Mouse (Mus musculus) hindbrain, embryonic 11.5 days (tissue): ENCODE results near the gene Zswim1. TPM values are rescaled to one million over a fixed set of nuclear protein-coding genes. Genes with fewer than 3 reads are reported as not detected.
"Not testable (repeated sequence)": the region's sequence is repeated elsewhere in the genome, so short reads cannot be mapped to it uniquely, and the experiment has no call there.

ENCODE experiments used
- ATAC-seq: fragments of 200-750 bp; cut with Nextera tagmentation; 2 replicates; pipeline ENCODE4 v1.8.0; 2017; ENCODE audit warnings: mild to moderate bottlenecking, moderate TSS enrichment, moderate library complexity; ENCODE audit not compliant: low FRiP score
- DNase-seq: peaks from one replicate; pipeline ENCODE4 v3.0.0-alpha.2; 2015; ENCODE audit warnings: low spot score
- H3K27ac ChIP-seq: fragments of 300-500 bp; sonication (generic); 2 replicates; pipeline ENCODE4 v1.5.1; 2014; ENCODE audit warnings: mild to moderate bottlenecking, low read depth, low read length
- H3K27me3 ChIP-seq: fragments of 300-500 bp; sonication (generic); 2 replicates; pipeline ENCODE4 v1.6.1; 2014; ENCODE audit warnings: mild to moderate bottlenecking, low read length, moderate library complexity, mixed read lengths; ENCODE audit not compliant: control insufficient read depth, insufficient read depth
- H3K36me3 ChIP-seq: fragments of 300-500 bp; sonication (generic); 2 replicates; pipeline ENCODE4 v1.6.1; 2014; ENCODE audit warnings: mild to moderate bottlenecking, low read length, moderate library complexity, mixed read lengths; ENCODE audit not compliant: control insufficient read depth, insufficient read depth
- H3K4me1 ChIP-seq: fragments of 300-500 bp; sonication (generic); replicated peaks from 2 replicates; pipeline ENCODE4 v1.6.1; 2014; ENCODE audit warnings: low read length, mixed read lengths; ENCODE audit not compliant: control insufficient read depth, insufficient read depth
- H3K4me2 ChIP-seq: fragments of 300-500 bp; sonication (generic); replicated peaks from 2 replicates; pipeline ENCODE4 v1.6.1; 2014; ENCODE audit warnings: mild to moderate bottlenecking, low read depth, low read length
- H3K4me3 ChIP-seq: fragments of 300-500 bp; sonication (generic); 2 replicates; pipeline ENCODE4 v1.5.1; 2014; ENCODE audit warnings: low read depth, low read length
- H3K9ac ChIP-seq: fragments of 300-500 bp; sonication (generic); 2 replicates; pipeline ENCODE4 v1.6.1; 2014; ENCODE audit warnings: low read depth, low read length
- H3K9me3 ChIP-seq: fragments of 300-500 bp; sonication (generic); 2 replicates; pipeline ENCODE4 v1.6.1; 2016; ENCODE audit warnings: low read length; ENCODE audit not compliant: control insufficient read depth
- WGBS: fragments of 180-500 bp; shearing (Covaris S2); extraction: QIAGEN DNeasy Blood & Tissue Kit; methylation state at CpG from one replicate; pipeline ENCODE4 v1.1.7; 2014; 5-methylcytosine and 5-hydroxymethylcytosine counted together
- polyA plus RNA-seq: library from polyadenylated mRNA; unstranded; fragments of >200 nt; fragmentation: Nextera tagmentation; extraction: Ambion mirVana; gene quantifications from 2 replicates; pipeline ENCODE4 v1.2.1, GENCODE M21; 2014

The Zswim1 gene
- polyA plus RNA-seq, 1 experiment from 2014 or later, result 23.0 TPM

GRCm38 (mm10) chr2:164850061-164850460 lies 27.6 kb downstream of the Zswim1 start:
- Histone ChIP-seq H3K4me3 (no peak overlapping the region), H3K4me2 (no peak overlapping the region), H3K36me3 (no peaks in the 10 kb centered on the region), H3K27me3 (no peaks in the 10 kb centered on the region), H3K4me1 (no peaks in the 10 kb centered on the region), H3K9ac (no peak overlapping the region), H3K9me3 (no peaks in the 10 kb centered on the region), H3K27ac (no peak overlapping the region)
- 90% methylated on average over 8 of the region's 8 CpGs for WGBS
- DNase-seq (no peak), ATAC-seq (no peak)

- not testable (repeated sequence) for H3K4me1 ChIP-seq, DNase-seq
- H3K27me3 ChIP-seq, result peaks cover 11% of the 10 kb centered on the region
Observed at GRCm38 (mm10) chr2:164855572-164855971, 33.1 kb downstream of the Zswim1 start.

GRCm38 (mm10) chr2:164856309-164857100 lies 34.0 kb downstream of the Zswim1 start:
- H3K4me3 ChIP-seq, result peak overlapping the region; percentile 41
- no peaks in the 10 kb centered on the region for H3K36me3 ChIP-seq
- peaks cover 3% of the 10 kb centered on the region; the same call in 1 of the 2 replicates for H3K4me1 ChIP-seq
- under 1% methylated on average over 42 of the region's 42 CpGs for WGBS
- DNase-seq (no peak), ATAC-seq (peak; percentile 36; the same call in 1 of the 2 replicates)
- H3K9me3 ChIP-seq, result no peaks in the 10 kb centered on the region
- peak overlapping the region; percentile 92 for H3K4me2 ChIP-seq
- H3K27ac ChIP-seq, result peak overlapping the region; percentile 24; the same call in 1 of the 2 replicates
- peak overlapping the region; percentile 40 for H3K9ac ChIP-seq
- peaks cover 11% of the 10 kb centered on the region for H3K27me3 ChIP-seq

More at GRCm38 (mm10) chr2:164855572-164855971, 33.1 kb downstream of the Zswim1 start:
- not testable (repeated sequence) for ATAC-seq, H3K27ac ChIP-seq, H3K4me2 ChIP-seq, H3K9ac ChIP-seq, H3K4me3 ChIP-seq, H3K36me3 ChIP-seq, H3K9me3 ChIP-seq
- 81% methylated on average over 5 of the region's 5 CpGs for WGBS

- Histone ChIP-seq H3K27me3 (peaks cover 11% of the 10 kb centered on the region), H3K9ac (peak within 1 kb of the TSS; percentile 40), H3K4me1 (peaks cover 3% of the 10 kb centered on the region; the same call in 1 of the 2 replicates), H3K36me3 (no peaks in the 10 kb centered on the region), H3K4me2 (peak within 1 kb of the TSS; percentile 92), H3K27ac (peak within 1 kb of the TSS; percentile 25; the same call in 1 of the 2 replicates), H3K4me3 (peak within 1 kb of the TSS; percentile 41), H3K9me3 (no peaks in the 10 kb centered on the region)
- DNase-seq (peak; percentile 82), ATAC-seq (peak; percentile 86)
- WGBS, result under 1% methylated on average over 37 of the region's 47 CpGs
Observed at GRCm38 (mm10) chr2:164857101-164857821, 34.8 kb downstream of the Zswim1 start, which contains the start of gene Pltp. Gene Pltp, minus strand, starts transcription at chr2:164857711.

GRCm38 (mm10) chr2:164857842-164858553 lies 35.5 kb downstream of the Zswim1 start:
- no peak for DNase-seq
- Histone ChIP-seq H3K36me3 (no peaks in the 10 kb centered on the region), H3K9me3 (no peaks in the 10 kb centered on the region), H3K4me3 (peak overlapping the region; percentile 41), H3K27me3 (peaks cover 11% of the 10 kb centered on the region), H3K4me2 (peak overlapping the region; percentile 92), H3K27ac (no peak overlapping the region), H3K4me1 (peaks cover 3% of the 10 kb centered on the region; the same call in 1 of the 2 replicates), H3K9ac (peak overlapping the region; percentile 40)
- peak; percentile 52 for ATAC-seq
- WGBS, result 2% methylated on average over 19 of the region's 19 CpGs

- DNase-seq (no peak), ATAC-seq (no peak)
- Histone ChIP-seq H3K36me3 (no peaks in the 10 kb centered on the region), H3K27me3 (peaks cover 11% of the 10 kb centered on the region), H3K27ac (no peak overlapping the region), H3K4me3 (no peak overlapping the region), H3K9me3 (no peaks in the 10 kb centered on the region), H3K9ac (no peak overlapping the region), H3K4me2 (no peak overlapping the region), H3K4me1 (peaks cover 3% of the 10 kb centered on the region; the same call in 1 of the 2 replicates)
- WGBS, result 59% methylated on average over 2 of the region's 2 CpGs
Observed at GRCm38 (mm10) chr2:164859155-164859554, 36.7 kb downstream of the Zswim1 start.

- WGBS, result 64% methylated on average over 9 of the region's 9 CpGs
- DNase-seq (no peak), ATAC-seq (no peak)
- Histone ChIP-seq H3K4me2 (no peak overlapping the region), H3K27ac (no peak overlapping the region), H3K27me3 (peaks cover 11% of the 10 kb centered on the region), H3K4me1 (peaks cover 3% of the 10 kb centered on the region; the same call in 1 of the 2 replicates), H3K9ac (no peak overlapping the region), H3K36me3 (no peaks in the 10 kb centered on the region), H3K4me3 (no peak overlapping the region), H3K9me3 (no peaks in the 10 kb centered on the region)
Observed at GRCm38 (mm10) chr2:164859640-164860432, 37.4 kb downstream of the Zswim1 start.

GRCm38 (mm10) chr2:164861094-164861493 lies 38.6 kb downstream of the Zswim1 start:
- Histone ChIP-seq H3K27ac (no peak overlapping the region), H3K4me3 (no peak overlapping the region), H3K4me1 (peaks cover 3% of the 10 kb centered on the region; the same call in 1 of the 2 replicates), H3K4me2 (no peak overlapping the region), H3K9me3 (no peaks in the 10 kb centered on the region), H3K9ac (no peak overlapping the region), H3K27me3 (peaks cover 11% of the 10 kb centered on the region), H3K36me3 (no peaks in the 10 kb centered on the region)
- ATAC-seq (no peak), DNase-seq (no peak)
- WGBS, result 78% methylated on average over 4 of the region's 4 CpGs
